Mouse (Mus musculus) kidney, adult 18-20 months (tissue): ENCODE measurements around the gene Hist1h3b.
A peak's percentile ranks its signal among the peaks of the same experiment; 100 is the strongest.

Source experiments
- DNase-seq: peaks from one replicate; pipeline ENCODE4 v3.0.0; 2021

The Hist1h3b gene

DNA sequence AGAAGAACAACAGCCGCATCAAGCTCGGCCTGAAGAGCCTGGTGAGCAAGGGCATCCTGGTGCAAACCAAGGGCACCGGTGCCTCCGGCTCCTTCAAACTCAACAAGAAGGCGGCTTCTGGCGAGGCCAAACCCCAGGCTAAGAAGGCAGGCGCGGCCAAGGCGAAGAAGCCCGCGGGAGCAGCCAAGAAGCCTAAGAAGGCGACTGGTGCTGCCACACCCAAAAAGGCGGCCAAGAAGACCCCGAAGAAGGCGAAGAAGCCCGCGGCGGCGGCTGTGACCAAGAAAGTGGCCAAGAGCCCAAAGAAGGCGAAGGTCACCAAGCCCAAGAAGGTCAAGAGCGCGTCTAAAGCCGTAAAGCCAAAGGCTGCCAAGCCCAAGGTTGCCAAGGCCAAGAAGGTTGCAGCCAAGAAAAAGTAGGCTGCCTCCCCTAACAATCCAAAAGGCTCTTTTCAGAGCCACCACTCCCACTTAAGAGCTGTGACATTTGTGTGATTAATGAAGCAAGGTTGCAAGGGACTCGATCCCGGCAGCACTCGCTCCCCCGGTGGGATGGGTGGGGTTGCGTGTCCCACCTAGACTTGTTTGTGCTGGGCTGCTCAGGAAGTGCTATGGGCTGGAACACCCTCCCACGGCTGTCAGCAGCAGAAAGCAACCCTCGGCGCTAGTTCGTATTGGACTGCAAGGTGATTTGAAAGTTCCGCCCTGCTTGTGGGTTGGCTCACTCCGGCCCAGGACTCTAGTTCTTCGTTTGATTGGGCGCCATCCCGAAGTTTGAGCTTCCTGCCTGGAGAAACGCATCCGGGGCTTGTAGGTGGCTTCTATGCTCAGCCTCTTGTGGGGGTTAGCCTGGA is 12.8 kb upstream of the Hist1h3b start:
- DNase-seq: peak; percentile 92

DNA sequence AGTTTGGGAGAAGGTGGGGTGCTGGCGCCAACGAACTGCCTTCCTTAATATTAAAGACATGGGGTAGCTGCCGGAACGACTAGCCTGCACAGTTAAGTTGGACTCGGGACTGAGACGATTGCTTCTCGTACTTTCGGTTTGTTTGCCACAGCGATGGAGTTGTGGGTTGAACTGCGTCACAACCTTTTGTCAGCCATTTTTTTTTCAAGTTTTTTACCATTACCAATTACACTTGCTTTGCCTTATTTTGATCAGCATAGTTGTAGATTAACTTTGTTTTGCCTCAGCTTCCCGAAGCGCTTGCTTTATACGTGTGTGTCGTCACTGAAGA is 12.2 kb upstream of the Hist1h3b start:
- no peak for DNase-seq

GRCm38 (mm10) chr13:23740256-23740840 is 11.7 kb upstream of the Hist1h3b start:
- DNase-seq: no peak

GRCm38 (mm10) chr13:23740910-23741309 is 11.2 kb upstream of the Hist1h3b start:
- DNase-seq: no peak

GRCm38 (mm10) chr13:23742007-23742406 is 10.1 kb upstream of the Hist1h3b start:
- no peak for DNase-seq

DNA sequence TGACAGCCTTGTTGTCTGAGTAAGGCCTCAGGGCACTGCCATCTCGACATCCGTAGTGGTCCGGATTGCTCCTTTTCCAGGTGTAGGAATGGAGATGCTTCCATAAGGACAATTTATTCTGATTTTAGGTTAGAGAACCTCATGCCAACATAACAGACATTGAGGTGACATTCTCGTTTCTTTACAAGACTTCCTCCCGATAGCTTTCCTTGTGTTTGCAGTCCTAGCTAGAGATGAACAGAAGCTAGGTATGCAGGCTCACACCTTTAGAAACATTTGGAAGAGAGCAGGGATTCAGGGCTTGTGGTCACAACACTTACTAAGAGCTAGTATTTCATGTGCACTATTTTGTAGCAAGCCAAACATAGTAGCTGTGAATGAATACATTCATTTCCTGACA is 8.9 kb upstream of the Hist1h3b start:
- DNase-seq: no peak

GRCm38 (mm10) chr13:23743963-23744362 is 8.1 kb upstream of the Hist1h3b start:
- DNase-seq: no peak

- no peak for DNase-seq
These were observed 7.4 kb upstream of the Hist1h3b start for GRCm38 (mm10) chr13:23744421-23745380.

DNA sequence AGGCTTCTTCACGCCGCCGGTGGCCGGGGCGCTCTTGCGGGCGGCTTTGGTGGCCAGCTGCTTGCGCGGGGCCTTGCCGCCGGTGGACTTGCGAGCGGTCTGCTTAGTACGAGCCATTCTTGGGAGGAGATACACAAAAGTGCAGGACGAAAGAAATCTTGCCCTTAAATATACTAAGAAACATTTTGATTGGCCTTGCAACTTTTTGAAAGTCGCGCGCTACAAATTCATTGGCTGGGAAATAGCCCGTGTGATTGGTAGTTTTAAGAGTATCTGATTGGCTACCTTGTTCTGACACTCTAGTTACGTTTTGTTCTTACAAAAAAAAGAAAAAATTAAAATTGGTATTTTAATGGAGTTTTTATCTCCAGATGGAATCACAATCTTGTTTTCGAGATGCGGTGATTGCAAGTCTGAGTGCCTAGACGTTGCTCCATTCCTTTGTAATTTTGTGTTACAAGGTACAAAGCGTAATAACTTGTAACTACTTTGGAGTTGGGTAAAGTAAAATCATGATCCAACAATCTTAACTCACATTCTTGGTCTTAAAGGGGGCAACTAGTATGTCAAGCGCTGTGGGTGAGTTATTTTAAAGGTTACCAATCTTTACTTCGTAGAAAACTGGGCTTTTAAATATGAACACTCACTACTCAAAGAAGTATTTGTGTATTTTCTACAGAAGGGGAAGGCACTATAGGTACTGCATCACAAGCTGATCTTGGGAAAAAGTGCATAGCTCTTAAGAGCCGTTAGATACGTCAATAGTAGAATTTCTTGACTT is 6.5 kb upstream of the Hist1h3b start, which contains the start of gene Hist1h3c:
TSS of gene Hist1h3c (minus strand) at position 222 of the 781 bp plus-strand sequence.
- peak; percentile 81 for DNase-seq

DNA sequence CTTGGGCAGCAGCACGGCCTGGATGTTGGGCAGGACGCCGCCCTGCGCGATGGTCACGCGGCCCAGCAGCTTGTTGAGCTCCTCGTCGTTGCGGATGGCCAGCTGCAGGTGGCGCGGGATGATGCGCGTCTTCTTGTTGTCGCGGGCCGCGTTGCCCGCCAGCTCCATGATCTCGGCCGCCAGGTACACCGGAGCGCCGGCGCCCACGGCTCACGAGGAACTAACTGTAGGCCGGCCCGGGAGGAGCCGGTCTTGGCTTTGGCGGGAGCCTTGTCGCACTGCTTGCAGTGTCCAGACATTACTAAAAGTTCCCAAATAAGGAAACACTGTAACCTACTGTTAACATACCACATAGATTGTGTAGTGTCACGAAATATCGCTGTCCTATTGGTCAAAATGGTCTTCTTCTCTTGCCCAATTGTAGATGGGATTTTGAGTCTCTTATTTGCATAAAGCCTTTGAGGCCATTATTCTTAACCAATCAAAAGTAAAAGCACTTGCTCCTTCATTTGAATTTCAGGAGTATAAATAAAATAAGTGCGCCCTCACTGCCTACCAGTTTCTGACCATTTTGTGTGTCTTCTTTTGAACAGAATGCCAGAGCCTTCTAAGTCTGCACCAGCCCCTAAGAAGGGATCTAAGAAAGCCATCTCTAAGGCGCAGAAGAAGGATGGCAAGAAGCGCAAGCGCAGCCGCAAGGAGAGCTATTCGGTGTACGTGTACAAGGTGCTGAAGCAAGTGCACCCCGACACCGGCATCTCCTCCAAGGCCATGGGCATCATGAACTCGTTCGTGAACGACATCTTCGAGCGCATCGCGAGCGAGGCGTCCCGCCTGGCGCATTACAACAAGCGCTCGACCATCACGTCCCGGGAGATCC is 5.6 kb upstream of the Hist1h3b start, which contains the start of gene Hist1h2bb:
TSS of gene Hist1h2bb (plus strand) at position 534 of the 880 bp plus-strand sequence.
- peak; percentile 73 for DNase-seq

DNA sequence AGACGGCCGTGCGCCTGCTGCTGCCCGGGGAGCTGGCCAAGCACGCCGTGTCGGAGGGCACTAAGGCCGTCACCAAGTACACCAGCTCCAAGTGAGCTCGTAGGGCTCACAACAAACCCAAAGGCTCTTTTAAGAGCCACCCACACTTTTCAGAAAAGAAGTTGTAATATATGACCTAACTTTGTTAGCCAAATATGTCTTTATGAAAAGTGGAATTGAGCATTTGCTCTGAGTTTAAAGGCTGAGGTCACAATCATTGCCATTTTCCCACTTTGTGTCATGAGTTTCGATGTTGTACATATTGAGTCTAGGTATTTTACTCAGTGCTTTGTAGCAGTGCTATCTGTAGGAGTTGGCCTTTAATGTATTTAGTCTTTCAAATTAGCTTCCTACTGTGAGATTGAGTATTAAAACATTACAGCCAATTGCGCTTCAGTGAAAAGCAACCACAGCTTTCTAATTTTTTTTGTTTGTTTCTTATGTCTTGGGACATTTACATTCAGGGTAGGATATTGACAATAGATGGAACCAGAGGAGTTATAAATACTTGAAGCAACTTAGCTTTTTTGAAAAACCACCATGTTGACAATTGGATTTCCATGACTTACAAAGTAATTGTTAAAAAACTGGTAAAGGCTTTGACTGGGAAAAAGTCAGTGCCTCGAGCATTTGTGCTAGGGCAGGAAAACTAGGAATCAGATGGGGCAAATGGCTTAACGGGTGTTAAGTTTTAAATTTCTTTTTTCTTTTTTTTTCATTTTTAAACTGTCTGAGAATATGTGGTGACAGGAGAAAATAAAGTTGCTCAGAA is 4.8 kb upstream of the Hist1h3b start:
- DNase-seq: no peak

DNA sequence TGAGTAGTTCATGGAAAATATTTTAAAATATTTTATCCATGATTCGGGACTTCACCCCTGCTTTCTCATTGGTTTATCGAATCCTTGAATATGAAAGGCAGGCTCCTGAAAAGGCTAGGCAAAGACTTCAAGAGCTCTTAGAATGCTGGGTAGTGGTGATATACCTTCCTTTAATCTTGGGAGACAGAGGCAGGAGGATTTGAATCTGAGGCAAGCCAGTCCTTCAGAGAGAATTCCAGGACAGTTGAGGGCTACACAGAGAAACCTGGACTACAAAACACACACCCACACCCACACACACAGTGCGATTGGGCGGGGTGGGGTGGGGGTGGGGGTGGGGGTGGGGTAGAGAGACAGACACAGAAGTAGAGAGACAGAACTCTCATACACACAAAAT is 4.2 kb upstream of the Hist1h3b start:
- DNase-seq: no peak

DNA sequence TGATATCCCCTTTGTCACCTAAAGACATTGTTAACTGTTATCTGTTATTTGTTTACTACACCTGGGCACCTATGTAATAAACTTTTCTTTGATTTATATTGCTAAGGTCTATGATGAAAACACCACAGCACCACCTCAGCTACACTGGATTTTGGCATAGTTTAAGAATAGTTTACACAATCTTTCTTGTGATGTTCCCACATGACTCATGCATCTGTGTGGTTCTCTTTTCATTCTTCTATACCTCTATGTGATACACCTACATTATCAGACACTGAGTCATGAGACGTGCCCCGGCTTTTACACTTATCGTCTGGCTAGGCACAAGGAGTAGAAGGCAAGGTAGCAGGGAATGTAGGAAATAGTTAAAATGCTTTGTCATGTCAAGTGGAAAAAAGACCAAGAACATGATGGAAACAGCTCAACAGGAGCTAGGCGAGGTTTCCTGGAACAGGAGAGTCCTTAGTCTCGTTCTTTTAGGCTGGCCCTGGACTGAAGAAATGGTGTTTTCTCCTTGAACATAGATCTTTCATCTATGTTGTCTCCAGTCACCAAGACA is 2.4 kb upstream of the Hist1h3b start:
- DNase-seq: no peak

DNA sequence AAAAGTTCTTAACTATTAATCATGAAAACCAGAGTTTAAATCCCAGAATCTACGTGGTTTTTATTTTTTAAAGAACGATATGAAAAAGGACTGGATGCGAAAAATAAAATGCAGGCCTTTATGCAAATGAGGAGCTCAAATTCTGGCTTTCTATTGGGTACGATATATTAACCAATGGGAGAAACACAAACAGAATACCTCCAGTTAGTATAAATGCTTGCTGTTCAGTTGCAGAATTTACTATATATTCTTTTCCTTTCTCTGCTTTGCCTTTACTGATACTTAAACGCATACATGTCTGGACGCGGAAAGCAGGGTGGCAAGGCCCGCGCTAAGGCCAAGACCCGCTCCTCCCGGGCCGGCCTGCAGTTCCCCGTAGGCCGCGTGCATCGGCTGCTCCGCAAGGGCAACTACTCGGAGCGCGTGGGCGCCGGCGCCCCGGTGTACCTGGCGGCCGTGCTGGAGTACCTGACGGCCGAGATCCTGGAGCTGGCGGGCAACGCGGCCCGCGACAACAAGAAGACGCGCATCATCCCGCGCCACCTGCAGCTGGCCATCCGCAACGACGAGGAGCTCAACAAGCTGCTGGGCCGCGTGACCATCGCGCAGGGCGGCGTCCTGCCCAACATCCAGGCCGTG is 1.1 kb upstream of the Hist1h3b start, which contains the start of gene Hist1h2ab:
TSS of gene Hist1h2ab (plus strand) at position 288 of the 639 bp plus-strand sequence.
- DNase-seq: peak; percentile 45

DNA sequence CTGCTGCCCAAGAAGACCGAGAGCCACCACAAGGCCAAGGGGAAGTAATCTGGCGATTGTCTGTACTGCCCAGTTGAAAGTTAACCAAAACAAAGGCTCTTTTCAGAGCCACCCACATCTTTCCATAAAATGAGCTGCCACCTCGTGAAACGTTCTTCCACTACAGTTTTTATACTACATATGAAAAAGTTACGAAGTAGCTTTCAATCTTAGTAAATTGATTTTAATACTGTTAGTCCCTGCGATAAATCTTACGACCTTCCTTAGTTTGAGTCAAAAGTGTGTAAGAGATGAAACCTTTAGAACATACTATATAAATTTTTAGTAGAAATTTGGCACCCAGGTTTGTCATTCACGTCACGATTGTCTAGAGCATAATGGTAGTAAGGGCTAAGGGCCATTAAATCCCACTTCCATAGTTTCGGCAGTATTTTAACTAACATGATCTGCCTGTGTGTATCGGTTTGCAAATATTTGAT is 550 bp upstream of the Hist1h3b start:
- DNase-seq: no peak

GRCm38 (mm10) chr13:23752742-23753172 is 690 bp downstream of the Hist1h3b start:
- no peak for DNase-seq

DNA sequence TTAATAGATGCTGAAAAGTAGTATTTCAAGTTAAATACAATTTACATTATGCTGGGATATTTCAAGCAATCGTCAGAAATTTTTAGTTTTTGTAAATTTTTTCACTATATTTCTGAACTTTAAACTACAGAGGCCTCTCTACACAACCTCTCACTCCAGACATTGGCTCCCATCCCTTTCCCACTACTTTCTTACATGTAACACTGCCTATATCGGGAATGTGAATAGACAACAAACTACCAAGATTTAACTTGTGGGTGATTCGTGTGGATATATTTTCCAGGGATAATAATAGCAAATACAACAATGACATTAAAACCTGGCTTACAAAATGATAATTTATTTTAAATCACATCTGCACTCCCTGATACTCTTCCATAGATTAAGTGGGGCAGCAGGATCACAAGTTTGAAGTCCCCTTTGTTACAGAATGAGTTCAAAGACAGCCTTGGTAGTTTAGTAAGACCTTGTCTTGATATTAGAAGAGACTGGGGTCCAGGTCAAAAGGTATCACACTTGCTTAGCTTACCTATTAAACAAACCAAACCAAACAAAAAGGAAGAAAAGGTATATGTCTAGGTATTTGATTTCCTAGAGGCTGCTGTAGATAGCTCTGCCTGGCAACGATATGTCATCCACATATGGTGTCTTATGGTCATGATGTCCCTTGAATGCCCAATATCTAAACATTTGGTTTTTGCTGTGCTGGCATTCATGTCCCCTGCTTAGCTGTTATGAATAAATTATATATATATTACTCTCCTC is 1.4 kb downstream of the Hist1h3b start:
- DNase-seq: no peak

DNA sequence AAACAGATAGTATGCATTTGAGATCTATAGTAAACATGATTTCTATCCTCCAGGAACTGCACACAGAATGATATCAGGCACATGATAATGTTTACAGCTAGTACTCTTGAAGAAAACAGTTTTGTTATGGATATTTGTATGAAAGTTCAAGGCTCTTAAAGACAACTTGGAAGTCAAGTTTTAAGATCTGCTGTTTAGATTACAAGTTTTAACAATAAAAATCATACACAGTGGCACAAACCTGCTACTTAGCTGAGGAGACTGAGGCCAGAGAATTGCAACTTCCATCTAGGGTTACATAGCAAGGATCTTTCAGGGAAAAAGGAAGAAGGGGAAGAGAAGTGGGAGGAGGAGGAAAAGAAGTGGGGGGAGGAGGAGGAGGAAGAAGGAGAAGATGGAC is 2.9 kb downstream of the Hist1h3b start:
- no peak for DNase-seq
